Mouse (Mus musculus): Measurements from ENCODE around the gene Prkg1.

DNA sequence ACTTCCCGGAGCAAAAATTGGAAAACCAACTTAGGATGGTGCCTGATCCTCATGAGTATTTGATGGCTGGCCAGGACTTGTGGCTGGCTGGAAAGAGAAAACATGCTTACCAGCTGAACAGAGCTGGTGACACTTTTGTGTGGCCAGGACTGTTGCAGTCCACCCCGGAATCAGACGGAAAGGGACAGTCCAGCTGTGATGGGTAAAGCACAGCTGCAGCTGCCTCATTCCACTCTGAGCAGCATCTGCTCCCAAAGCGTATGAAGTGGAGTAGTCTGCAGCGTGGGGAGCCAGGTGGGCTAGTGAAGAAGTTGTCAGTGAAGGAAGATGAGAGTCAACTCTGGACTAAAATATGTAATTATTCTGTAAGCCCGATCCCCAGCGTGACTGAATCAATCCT, 108.6 kb downstream of the Prkg1 start:
- no peak for TF ChIP-seq CTCF (IDR thresholded peaks at IDR 0.05; ENCODE audit: control insufficient read depth, insufficient read depth, low read length)
- TF ChIP-seq POLR2A (IDR thresholded peaks at IDR 0.05; ENCODE audit: borderline replicate concordance, control insufficient read depth, low read depth, low read length) = no peak

All from bone marrow, adult 2 months (tissue).